Mouse (Mus musculus): ENCODE results near the gene Rasgef1a.

GRCm38 (mm10) chr6:118097765-118098365 is 86.6 kb downstream of the Rasgef1a start:
- no peak for TF ChIP-seq POLR2A (IDR thresholded peaks at IDR 0.05; ENCODE audit: control insufficient read depth, low read depth, low read length)
- TF ChIP-seq CTCF (IDR thresholded peaks at IDR 0.05; ENCODE audit: control insufficient read depth, insufficient read depth, insufficient replicate concordance, low read depth, low read length): no peak

Data from testis, adult 2 months (tissue).